Mouse (Mus musculus) CH12.LX (cell line): ENCODE measurements around the gene Wdr24.

Experiments
- CTCF ChIP-seq, 2 experiments: IDR thresholded peaks in 1 of 2; conservative IDR thresholded peaks in 1 of 2; 2 replicates each; pipeline ENCODE4 v1.5.1; 2011 to 2012; ENCODE audit warnings: low read depth in 2 of 2, low read length in 2 of 2, improper control_type of control experiment in 1 of 2, inconsistent platforms in 1 of 2, mild to moderate bottlenecking in 1 of 2, moderate library complexity in 1 of 2
- ELF1 ChIP-seq: IDR thresholded peaks from 2 replicates; pipeline ENCODE4 v1.6.1; 2014; ENCODE audit warnings: low read depth, mild to moderate bottlenecking, inconsistent platforms, low read length, improper control_type of control experiment
- EP300 ChIP-seq: IDR thresholded peaks from 2 replicates; pipeline ENCODE4 v1.6.1; 2011; ENCODE audit warnings: low read length, improper control_type of control experiment
- GABPA ChIP-seq: IDR thresholded peaks from 2 replicates; pipeline ENCODE4 v1.6.1; 2012; ENCODE audit warnings: low read depth, low read length, improper control_type of control experiment, inconsistent platforms; ENCODE audit not compliant: insufficient replicate concordance
- MAFK ChIP-seq: IDR thresholded peaks from 2 replicates; pipeline ENCODE4 v1.6.1; 2011; ENCODE audit warnings: low read length, improper control_type of control experiment; ENCODE audit not compliant: insufficient replicate concordance
- MEF2A ChIP-seq: IDR thresholded peaks from 2 replicates; pipeline ENCODE4 v1.6.1; 2014; ENCODE audit warnings: low read depth, mild to moderate bottlenecking, inconsistent platforms, low read length, improper control_type of control experiment, borderline replicate concordance
- POLR2A ChIP-seq: IDR thresholded peaks from 2 replicates; pipeline ENCODE4 v1.6.1; 2011; ENCODE audit warnings: low read depth, mild to moderate bottlenecking, improper control_type of control experiment, low read length
- RAD21 ChIP-seq: IDR thresholded peaks from 2 replicates; pipeline ENCODE4 v1.6.1; 2011; ENCODE audit warnings: low read depth, mild to moderate bottlenecking, low read length, improper control_type of control experiment, moderate library complexity
- TCF12 ChIP-seq: IDR thresholded peaks from 2 replicates; pipeline ENCODE4 v1.6.1; 2014; ENCODE audit warnings: low read depth, mild to moderate bottlenecking, inconsistent platforms, low read length, improper control_type of control experiment
- UBTF ChIP-seq: IDR thresholded peaks from 2 replicates; pipeline ENCODE4 v1.6.1; 2012; ENCODE audit warnings: low read depth, mild to moderate bottlenecking, inconsistent platforms, low read length, improper control_type of control experiment, moderate library complexity

DNA sequence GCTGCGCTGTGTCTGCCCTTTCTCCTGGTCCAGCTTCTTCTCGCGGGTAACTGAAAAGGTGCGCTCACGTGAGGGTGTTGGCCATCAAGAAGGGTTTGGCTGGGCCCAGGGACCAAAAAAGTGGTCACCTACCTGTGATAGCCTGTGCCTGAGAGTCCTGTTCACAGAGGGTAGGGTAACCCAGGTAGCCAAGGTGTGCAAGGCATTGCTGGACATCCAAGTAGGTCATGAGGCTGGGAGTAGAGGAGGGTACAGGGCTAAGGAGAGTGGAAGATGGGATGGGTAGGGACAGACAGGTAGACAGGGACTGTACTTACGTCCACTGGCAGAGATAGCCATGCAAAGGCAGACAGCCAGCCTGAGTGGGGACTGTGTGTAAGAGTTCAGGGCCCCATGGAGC, 17.1 kb downstream of the Wdr24 start:
- TF ChIP-seq EP300 (no peak), ELF1 (no peak), CTCF (conservative IDR thresholded peaks at IDR 0.05 in 1 of 2, IDR thresholded peaks at IDR 0.05 in 1 of 2; ENCODE audit: low read depth in 2 of 2, low read length in 2 of 2) (no peak), GABPA (no peak), RAD21 (no peak), POLR2A (no peak), MEF2A (no peak), UBTF (no peak), MAFK (no peak), TCF12 (no peak)
